In the genomic region with DNA sequence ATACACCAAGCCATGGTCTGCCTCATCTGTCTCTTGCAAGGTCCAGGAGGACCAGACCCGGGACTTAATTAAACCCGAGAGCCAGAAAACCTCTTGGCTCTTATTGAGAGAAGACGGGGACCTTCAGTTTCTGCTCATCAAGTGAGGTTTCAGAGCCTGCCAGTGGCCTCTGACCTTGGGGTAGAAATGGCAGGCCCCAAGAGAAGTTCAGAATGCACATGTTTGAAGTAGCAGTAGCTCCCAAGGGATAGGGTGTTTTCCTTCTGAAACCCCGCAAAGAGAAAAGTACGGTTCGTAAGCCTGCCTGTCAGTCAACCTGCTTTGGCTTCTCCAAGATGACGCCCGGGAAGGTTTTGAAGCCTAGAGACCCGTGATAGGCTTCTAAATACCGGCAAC, we compare ENCODE assay signal across 19 mouse cellular contexts.
DNase-seq lines count a peak whose midpoint lies in the region; ATAC-seq and TF ChIP-seq lines count a peak whose summit lies in the region.
"Had no signal": no experiment of that assay in that cellular context is flagged by ENCODE, and none has a peak within 500 bp of the region (broad histone marks: within the 10 kb centered on the region; RNA-seq: fewer than 3 reads in every experiment).

No protein-coding gene starts in this region.

- in situ Hi-C loops in CH12.LX (cut with MboI; ENCODE audit: low pct_ligation_motif_present, low pct_unique_long_range_greater_than_20kb, low sequenced_read_pairs), result loop anchor here (10.0 to 25.0 kb wide), 3 partner anchors 184 to 634 kb away; a partner anchor contains a TSS

- TF ChIP-seq EP300 in CH12.LX (IDR thresholded peaks at IDR 0.05; ENCODE audit: low read length), result peak; percentile 57; the same call in 1 of the 2 replicates
- no peak for TF ChIP-seq EP300 in liver, postnatal 0 days (IDR thresholded peaks at IDR 0.05; ENCODE audit: low read depth)

- H3K79me2 ChIP-seq in CH12.LX (replicated peaks; ENCODE audit: control insufficient read depth, extremely low read depth, insufficient read depth, poor library complexity, severe bottlenecking), result no peaks in the 10 kb centered on the region

- peak overlapping the region; percentile 59; the same call in 1 of the 2 replicates for H3K27ac ChIP-seq in heart, embryonic 10.5 days
- H3K27ac ChIP-seq in CH12.LX (ENCODE audit: insufficient read depth, low read depth), result peak overlapping the region; percentile 97
- H3K27ac ChIP-seq in intestine, postnatal 0 days (ENCODE audit: low read depth, low read length), result peak overlapping the region; percentile 87
- peak overlapping the region; percentile 89 for H3K27ac ChIP-seq in liver, postnatal 0 days (ENCODE audit: low read depth)
- no peak overlapping the region for H3K27ac ChIP-seq in forebrain, postnatal 0 days (ENCODE audit: low read depth, low read length)
- H3K27ac ChIP-seq: embryonic facial prominence, embryonic 10.5 days; hindbrain, embryonic 15.5 days; limb, embryonic 12.5 days; lung, embryonic 15.5 days; midbrain, embryonic 10.5 days had no signal

- WGBS in heart, embryonic 10.5 days, result 69% methylated on average over 10 of the region's 10 CpGs
- 35% methylated on average over 10 of the region's 10 CpGs for WGBS in intestine, postnatal 0 days
- WGBS in liver, postnatal 0 days (ENCODE audit: insufficient replicate concordance), result 47% methylated on average over 10 of the region's 10 CpGs
- WGBS in forebrain, postnatal 0 days, result 76% methylated on average over 10 of the region's 10 CpGs

- H3K27me3 ChIP-seq in heart, embryonic 10.5 days (ENCODE audit: insufficient read depth, poor library complexity, severe bottlenecking), result peaks cover 6% of the 10 kb centered on the region; the same call in 1 of the 2 replicates
- H3K27me3 ChIP-seq in CH12.LX (replicated peaks), result peaks cover 8% of the 10 kb centered on the region
- H3K27me3 ChIP-seq in intestine, postnatal 0 days (replicated peaks; ENCODE audit: control insufficient read depth, insufficient read depth, low read length), result no peaks in the 10 kb centered on the region
- no peaks in the 10 kb centered on the region for H3K27me3 ChIP-seq in liver, postnatal 0 days (ENCODE audit: insufficient read depth, low read length)
- H3K27me3 ChIP-seq in forebrain, postnatal 0 days (ENCODE audit: insufficient read depth, low read length), result no peaks in the 10 kb centered on the region; the same call in none of the 2 replicates
- H3K27me3 ChIP-seq: hindbrain, embryonic 15.5 days; lung, embryonic 15.5 days had no signal

- no peak for TF ChIP-seq RAD21 in CH12.LX (IDR thresholded peaks at IDR 0.05; ENCODE audit: low read depth, low read length)

- DNase-seq in heart, embryonic 10.5 days (ENCODE audit: low spot score), result no peak
- no peak for DNase-seq in heart, postnatal 36 days
- peak; percentile 69 for DNase-seq in CH12.LX (ENCODE audit: extremely low read depth)
- DNase-seq in liver, postnatal 0 days, result no peak
- DNase-seq in embryo, embryonic 10.5 days (ENCODE audit: low spot score), result no peak
- DNase-seq in forebrain, postnatal 0 days, result no peak
- DNase-seq in right cerebral cortex, postnatal 14 days, result no peak
- DNase-seq: cerebellum, adult 8-10 months; gastrocnemius, postnatal 10 days; kidney, adult 18-20 months; layer of hippocampus, adult 9-11 months; lung, postnatal 4 days; right cerebral cortex, postnatal 4 days had no signal

- H3K4me1 ChIP-seq in heart, embryonic 10.5 days, result peaks cover 19% of the 10 kb centered on the region
- H3K4me1 ChIP-seq in CH12.LX (ENCODE audit: control insufficient read depth in 1 of 2, insufficient read depth in 2 of 2), result peaks cover 19 to 88% of the 10 kb centered on the region in 2 experiments
- H3K4me1 ChIP-seq in intestine, postnatal 0 days (replicated peaks; ENCODE audit: control insufficient read depth, insufficient read depth, low read length), result peaks cover 29% of the 10 kb centered on the region
- peaks cover 53% of the 10 kb centered on the region for H3K4me1 ChIP-seq in liver, postnatal 0 days (ENCODE audit: insufficient read depth)
- no peaks in the 10 kb centered on the region for H3K4me1 ChIP-seq in forebrain, postnatal 0 days (ENCODE audit: insufficient read depth)

- H3K4me2 ChIP-seq in CH12.LX (ENCODE audit: insufficient read depth, low read depth, poor library complexity, severe bottlenecking), result peak overlapping the region; percentile 52; the same call in 1 of the 2 replicates
- peak overlapping the region; percentile 30 for H3K4me2 ChIP-seq in intestine, postnatal 0 days (replicated peaks; ENCODE audit: low read depth)
- no peak overlapping the region for H3K4me2 ChIP-seq in liver, postnatal 0 days (ENCODE audit: low read depth, low read length)
- H3K4me2 ChIP-seq in forebrain, postnatal 0 days (ENCODE audit: low read depth), result no peak overlapping the region
- H3K4me2 ChIP-seq: hindbrain, embryonic 15.5 days; limb, embryonic 12.5 days; lung, embryonic 15.5 days had no signal

- H3K9ac ChIP-seq in CH12.LX (ENCODE audit: insufficient read depth, low read depth), result peak overlapping the region; percentile 23; the same call in 1 of the 2 replicates
- 0 out of 2 replicates have a peak overlapping the region, but pooled peaks have one; percentile 12 for H3K9ac ChIP-seq in intestine, postnatal 0 days (ENCODE audit: low read depth, low read length)
- no peak overlapping the region; the same call in 1 of the 2 replicates for H3K9ac ChIP-seq in liver, postnatal 0 days (replicated peaks)
- H3K9ac ChIP-seq in forebrain, postnatal 0 days, result no peak overlapping the region
- H3K9ac ChIP-seq: hindbrain, embryonic 15.5 days; limb, embryonic 12.5 days; lung, embryonic 15.5 days had no signal

- TF ChIP-seq CTCF in CH12.LX (conservative IDR thresholded peaks at IDR 0.05 in 1 of 2, IDR thresholded peaks at IDR 0.05 in 1 of 2; ENCODE audit: low read depth in 2 of 2, low read length in 2 of 2), result no peak
- TF ChIP-seq CTCF in intestine, postnatal 0 days (IDR thresholded peaks at IDR 0.05; ENCODE audit: low read depth), result no peak
- TF ChIP-seq CTCF in liver, postnatal 0 days (IDR thresholded peaks at IDR 0.05; ENCODE audit: low read depth), result no peak
- no peak for TF ChIP-seq CTCF in forebrain, postnatal 0 days (IDR thresholded peaks at IDR 0.05; ENCODE audit: low read depth)

- dilution Hi-C loops in CH12.LX (cut with MboI; ENCODE audit: extremely low pct_ligation_motif_present, extremely low pct_unique_long_range_greater_than_20kb, low sequenced_read_pairs), result no loop called here

- H3K36me3 ChIP-seq in heart, embryonic 10.5 days, result no peaks in the 10 kb centered on the region
- H3K36me3 ChIP-seq in CH12.LX (replicated peaks in 1 of 2; ENCODE audit: control insufficient read depth in 1 of 2, insufficient read depth in 1 of 2, low read length in 1 of 2), result no peaks in the 10 kb centered on the region
- H3K36me3 ChIP-seq in intestine, postnatal 0 days (ENCODE audit: control insufficient read depth, insufficient read depth), result no peaks in the 10 kb centered on the region
- no peaks in the 10 kb centered on the region for H3K36me3 ChIP-seq in liver, postnatal 0 days (replicated peaks; ENCODE audit: insufficient read depth, low read length)
- H3K36me3 ChIP-seq in forebrain, postnatal 0 days (ENCODE audit: insufficient read depth), result no peaks in the 10 kb centered on the region
- H3K36me3 ChIP-seq: embryonic facial prominence, embryonic 10.5 days; hindbrain, embryonic 15.5 days; limb, embryonic 12.5 days; lung, embryonic 15.5 days; midbrain, embryonic 10.5 days had no signal

- peak; percentile 41; the same call in 1 of the 2 replicates for TF ChIP-seq POLR2A in CH12.LX (IDR thresholded peaks at IDR 0.05; ENCODE audit: low read depth, low read length)

- H3K4me3 ChIP-seq in heart, embryonic 10.5 days, result no peak overlapping the region
- H3K4me3 ChIP-seq in CH12.LX (replicated peaks in 1 of 3; ENCODE audit: low read depth in 2 of 3, low read length in 2 of 3, poor library complexity in 1 of 3), result no peak overlapping the region
- no peak overlapping the region for H3K4me3 ChIP-seq in intestine, postnatal 0 days (ENCODE audit: low read depth, low read length)
- H3K4me3 ChIP-seq in liver, postnatal 0 days (ENCODE audit: low read depth, low read length), result no peak overlapping the region
- no peak overlapping the region for H3K4me3 ChIP-seq in forebrain, postnatal 0 days (ENCODE audit: low read depth, low read length)
- H3K4me3 ChIP-seq: embryonic facial prominence, embryonic 10.5 days; hindbrain, embryonic 15.5 days; limb, embryonic 12.5 days; lung, embryonic 15.5 days; midbrain, embryonic 10.5 days had no signal

- ATAC-seq in intestine, postnatal 0 days, result no peak
- no peak for ATAC-seq in liver, postnatal 0 days
- ATAC-seq in forebrain, postnatal 0 days, result no peak

- H3K9me3 ChIP-seq in heart, embryonic 10.5 days, result no peaks in the 10 kb centered on the region
- H3K9me3 ChIP-seq in CH12.LX (replicated peaks; ENCODE audit: low read length), result no peaks in the 10 kb centered on the region
- no peaks in the 10 kb centered on the region for H3K9me3 ChIP-seq in intestine, postnatal 0 days (ENCODE audit: control insufficient read depth)
- no peaks in the 10 kb centered on the region for H3K9me3 ChIP-seq in liver, postnatal 0 days (ENCODE audit: low read length)
- H3K9me3 ChIP-seq in forebrain, postnatal 0 days (ENCODE audit: low read length), result no peaks in the 10 kb centered on the region
- H3K9me3 ChIP-seq: embryonic facial prominence, embryonic 10.5 days; hindbrain, embryonic 15.5 days; limb, embryonic 12.5 days; lung, embryonic 15.5 days; midbrain, embryonic 10.5 days had no signal

- intact Hi-C loops in heart, postnatal 36 days (cut with DNase I), result loop anchor here (10.0 kb wide), 1 partner anchor 546 kb away; no protein-coding TSS in a partner anchor

TF ChIP-seq in CH12.LX, 34 proteins besides CTCF, POLR2A, EP300 and RAD21 (continues in another document):
- peak; percentile 36; the same call in 1 of the 2 replicates for TF ChIP-seq MAZ (IDR thresholded peaks at IDR 0.05; ENCODE audit: low read depth, low read length)
- TF ChIP-seq MXI1 (IDR thresholded peaks at IDR 0.05; ENCODE audit: low read depth, low read length), result peak; percentile 75; the same call in 1 of the 2 replicates
- peak; percentile 41; the same call in 1 of the 2 replicates for TF ChIP-seq ETS1 (conservative IDR thresholded peaks at IDR 0.05; ENCODE audit: low read depth, low read length)
- TF ChIP-seq NRF1 (IDR thresholded peaks at IDR 0.05; ENCODE audit: low read depth, low read length), result no peak
- TF ChIP-seq USF1 (IDR thresholded peaks at IDR 0.05; ENCODE audit: low read depth, low read length), result no peak
- no peak for TF ChIP-seq GABPA (IDR thresholded peaks at IDR 0.05; ENCODE audit: insufficient replicate concordance, low read depth, low read length)
- TF ChIP-seq ZMIZ1 (IDR thresholded peaks at IDR 0.05; ENCODE audit: low read depth, low read length), result no peak
- no peak for TF ChIP-seq UBTF (IDR thresholded peaks at IDR 0.05; ENCODE audit: low read depth, low read length)
- no peak for TF ChIP-seq CHD1 (IDR thresholded peaks at IDR 0.05; ENCODE audit: low read depth, low read length)
- no peak for TF ChIP-seq JUN (IDR thresholded peaks at IDR 0.05; ENCODE audit: insufficient read depth, low read depth, low read length)
- peak; percentile 62; the same call in 1 of the 2 replicates for TF ChIP-seq TCF12 (IDR thresholded peaks at IDR 0.05; ENCODE audit: low read depth, low read length)
- no peak for TF ChIP-seq JUND (conservative IDR thresholded peaks at IDR 0.05; ENCODE audit: low read depth, low read length)

Comparison
In these comparisons a context has a peak if more than half of its experiments do, and no peak if none do; other contexts are left out.
1. H3K4me2 ChIP-seq: peak in CH12.LX (single experiment) and intestine, postnatal 0 days (single experiment); none in liver, postnatal 0 days (single experiment) and forebrain, postnatal 0 days (single experiment).
2. H3K9ac ChIP-seq: peak in CH12.LX (single experiment) and intestine, postnatal 0 days (single experiment); none in liver, postnatal 0 days (single experiment) and forebrain, postnatal 0 days (single experiment).